Mouse (Mus musculus): Measurements from ENCODE around the gene Pip4k2b.

Pip4k2b gene

GRCm38 (mm10) chr11:97666794-97667193, 77.7 kb downstream of the Pip4k2b start:
- DNase-seq (ENCODE audit: extremely low spot score, low spot score) = no peak

- DNase-seq (ENCODE audit: extremely low spot score, low spot score) = no peak
Observed at GRCm38 (mm10) chr11:97666221-97666620, 78.3 kb downstream of the Pip4k2b start.

- no peak for DNase-seq (ENCODE audit: extremely low spot score, low spot score)
Observed at GRCm38 (mm10) chr11:97665431-97665830, 79.1 kb downstream of the Pip4k2b start.
